Mouse (Mus musculus): ENCODE measurements at regions not wholly inside any gene's neighbourhood (a gene's known extent, or its start where the extent isn't known, plus 50 kb on each side); places are given as distances from the start of the nearest gene placed in this dataset.

DNA sequence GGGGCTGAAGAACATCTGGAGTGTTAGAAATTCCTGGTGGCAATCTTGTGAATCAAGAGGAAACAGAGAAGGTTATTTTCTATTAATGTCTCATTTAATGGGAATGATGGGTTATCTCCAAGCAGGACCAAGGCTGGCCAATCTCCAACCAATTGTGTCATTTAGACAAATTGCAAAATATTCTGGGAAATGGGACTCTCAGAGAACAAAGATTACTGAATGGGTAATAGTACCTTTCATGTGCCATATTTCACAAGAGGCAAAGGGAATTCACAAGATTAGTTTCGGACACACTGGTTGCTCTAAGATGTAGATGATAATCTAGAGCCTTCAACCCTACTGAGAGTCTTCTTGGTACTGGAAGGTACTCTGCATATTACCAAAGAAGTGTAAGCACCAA is 155.3 kb downstream of the Csl start:
- no peak for DNase-seq
- intact Hi-C loops (cut with DNase I): no loop called here
- H3K79me2 ChIP-seq (replicated peaks; ENCODE audit: control insufficient read depth, insufficient read depth, low read length): no peaks in the 10 kb centered on the region
- no peaks in the 10 kb centered on the region for H3K27me3 ChIP-seq (ENCODE audit: control insufficient read depth, insufficient read depth, low read length)
- no peak overlapping the region for H3K27ac ChIP-seq
- 81% methylated on average over 1 of the region's 1 CpGs for WGBS
- H3K36me3 ChIP-seq (ENCODE audit: control insufficient read depth, insufficient read depth, low read length): no peaks in the 10 kb centered on the region
- H3K4me1 ChIP-seq (ENCODE audit: control insufficient read depth, insufficient read depth, low read length): no peaks in the 10 kb centered on the region; the same call in 1 of the 2 replicates
- TF ChIP-seq CTCF (IDR thresholded peaks at IDR 0.05): no peak
- no peak for TF ChIP-seq EP300 (IDR thresholded peaks at IDR 0.05; ENCODE audit: insufficient read depth, low read depth, low read length)
- no peak for TF ChIP-seq POLR2A (IDR thresholded peaks at IDR 0.05; ENCODE audit: insufficient read depth, low read depth, low read length)
- H3K4me3 ChIP-seq: no peak overlapping the region
- H3K9ac ChIP-seq (ENCODE audit: low read depth, low read length): no peak overlapping the region

DNA sequence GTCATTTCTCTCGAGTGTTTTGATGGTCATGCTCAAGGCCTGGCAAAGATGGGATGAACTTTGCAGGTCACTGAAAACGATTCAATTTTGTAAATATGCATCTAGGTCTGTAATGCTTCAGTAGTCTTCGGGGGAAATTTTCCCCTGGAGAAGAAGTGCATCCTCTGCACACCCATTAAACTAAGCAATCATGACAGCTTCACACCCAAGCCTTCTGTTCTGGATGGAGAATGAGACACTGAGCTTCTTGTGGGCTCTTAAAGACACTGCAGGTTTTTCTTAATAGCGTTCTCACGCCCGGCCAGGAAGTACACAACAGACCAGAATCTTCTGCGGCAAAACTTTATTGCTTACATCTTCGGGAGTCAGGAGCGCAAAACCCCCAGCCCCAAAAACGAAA is 151.0 kb downstream of the Csl start:
- no peak overlapping the region for H3K9ac ChIP-seq (ENCODE audit: low read depth, low read length)
- no peak overlapping the region for H3K4me3 ChIP-seq
- 90% methylated on average over 10 of the region's 10 CpGs for WGBS
- no peak overlapping the region for H3K27ac ChIP-seq
- TF ChIP-seq EP300 (IDR thresholded peaks at IDR 0.05; ENCODE audit: insufficient read depth, low read depth, low read length) (no peak), CTCF (IDR thresholded peaks at IDR 0.05) (no peak), POLR2A (IDR thresholded peaks at IDR 0.05; ENCODE audit: insufficient read depth, low read depth, low read length) (no peak)
- DNase-seq: no peak
- H3K36me3 ChIP-seq (ENCODE audit: control insufficient read depth, insufficient read depth, low read length): no peaks in the 10 kb centered on the region
- no peaks in the 10 kb centered on the region for H3K79me2 ChIP-seq (replicated peaks; ENCODE audit: control insufficient read depth, insufficient read depth, low read length)
- H3K4me1 ChIP-seq (ENCODE audit: control insufficient read depth, insufficient read depth, low read length): no peaks in the 10 kb centered on the region; the same call in 1 of the 2 replicates
- intact Hi-C loops (cut with DNase I): no loop called here
- H3K27me3 ChIP-seq (ENCODE audit: control insufficient read depth, insufficient read depth, low read length): no peaks in the 10 kb centered on the region

DNA sequence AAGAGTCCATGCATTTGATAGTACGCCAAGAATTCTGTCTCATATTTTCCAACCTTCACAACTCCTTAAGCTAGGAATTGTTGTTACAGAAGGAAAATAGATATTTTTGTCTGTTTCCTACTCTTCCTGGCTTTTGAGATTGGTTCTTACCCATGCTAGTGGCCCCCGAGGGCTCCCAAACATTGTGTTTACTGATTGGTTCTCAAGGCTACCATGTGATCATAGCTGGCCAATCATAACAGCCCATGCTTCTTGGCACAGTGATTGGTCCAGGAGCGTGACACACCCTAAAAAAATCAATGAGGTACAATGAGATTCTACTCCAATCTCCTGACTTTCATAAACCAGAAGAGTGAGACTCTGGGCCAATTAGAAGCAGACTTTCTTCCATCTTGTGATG is 150.0 kb downstream of the Csl start:
- H3K36me3 ChIP-seq (ENCODE audit: control insufficient read depth, insufficient read depth, low read length): no peaks in the 10 kb centered on the region
- H3K79me2 ChIP-seq (replicated peaks; ENCODE audit: control insufficient read depth, insufficient read depth, low read length): no peaks in the 10 kb centered on the region
- no peak overlapping the region for H3K27ac ChIP-seq
- no peaks in the 10 kb centered on the region; the same call in 1 of the 2 replicates for H3K4me1 ChIP-seq (ENCODE audit: control insufficient read depth, insufficient read depth, low read length)
- H3K27me3 ChIP-seq (ENCODE audit: control insufficient read depth, insufficient read depth, low read length): no peaks in the 10 kb centered on the region
- H3K9ac ChIP-seq (ENCODE audit: low read depth, low read length): no peak overlapping the region
- intact Hi-C loops (cut with DNase I): no loop called here
- no peak overlapping the region for H3K4me3 ChIP-seq
- no peak for TF ChIP-seq EP300 (IDR thresholded peaks at IDR 0.05; ENCODE audit: insufficient read depth, low read depth, low read length)
- no peak for TF ChIP-seq POLR2A (IDR thresholded peaks at IDR 0.05; ENCODE audit: insufficient read depth, low read depth, low read length)
- TF ChIP-seq CTCF (IDR thresholded peaks at IDR 0.05): no peak
- WGBS: 87% methylated on average over 3 of the region's 3 CpGs
- no peak for DNase-seq

DNA sequence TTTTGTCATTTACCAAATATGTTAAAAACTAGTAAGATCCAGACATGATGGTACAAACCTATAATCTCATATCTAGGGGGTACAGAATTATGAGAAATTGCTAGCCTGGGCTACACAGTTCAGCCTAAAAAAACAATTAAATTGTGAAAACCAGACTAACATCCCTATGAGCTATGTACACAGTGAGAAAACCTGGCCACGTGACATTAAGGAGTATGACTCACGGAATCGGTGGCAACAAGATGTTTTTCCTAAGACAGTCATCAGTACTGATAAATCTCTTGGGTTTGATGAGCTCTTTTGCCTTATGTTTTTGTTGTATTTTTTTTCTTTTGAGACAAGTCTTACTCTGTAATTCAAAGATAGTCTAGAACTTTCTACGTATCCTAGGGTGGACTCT is 148.6 kb downstream of the Csl start:
- Histone ChIP-seq H3K27ac (no peak overlapping the region), H3K4me1 (ENCODE audit: control insufficient read depth, insufficient read depth, low read length) (no peaks in the 10 kb centered on the region), H3K79me2 (replicated peaks; ENCODE audit: control insufficient read depth, insufficient read depth, low read length) (no peaks in the 10 kb centered on the region), H3K36me3 (ENCODE audit: control insufficient read depth, insufficient read depth, low read length) (no peaks in the 10 kb centered on the region), H3K27me3 (ENCODE audit: control insufficient read depth, insufficient read depth, low read length) (no peaks in the 10 kb centered on the region), H3K4me3 (no peak overlapping the region), H3K9ac (ENCODE audit: low read depth, low read length) (no peak overlapping the region)
- WGBS: 74% methylated on average over 4 of the region's 4 CpGs
- no peak for TF ChIP-seq CTCF (IDR thresholded peaks at IDR 0.05)
- no peak for TF ChIP-seq POLR2A (IDR thresholded peaks at IDR 0.05; ENCODE audit: insufficient read depth, low read depth, low read length)
- no peak for TF ChIP-seq EP300 (IDR thresholded peaks at IDR 0.05; ENCODE audit: insufficient read depth, low read depth, low read length)
- no peak for DNase-seq
- intact Hi-C loops (cut with DNase I): no loop called here

DNA sequence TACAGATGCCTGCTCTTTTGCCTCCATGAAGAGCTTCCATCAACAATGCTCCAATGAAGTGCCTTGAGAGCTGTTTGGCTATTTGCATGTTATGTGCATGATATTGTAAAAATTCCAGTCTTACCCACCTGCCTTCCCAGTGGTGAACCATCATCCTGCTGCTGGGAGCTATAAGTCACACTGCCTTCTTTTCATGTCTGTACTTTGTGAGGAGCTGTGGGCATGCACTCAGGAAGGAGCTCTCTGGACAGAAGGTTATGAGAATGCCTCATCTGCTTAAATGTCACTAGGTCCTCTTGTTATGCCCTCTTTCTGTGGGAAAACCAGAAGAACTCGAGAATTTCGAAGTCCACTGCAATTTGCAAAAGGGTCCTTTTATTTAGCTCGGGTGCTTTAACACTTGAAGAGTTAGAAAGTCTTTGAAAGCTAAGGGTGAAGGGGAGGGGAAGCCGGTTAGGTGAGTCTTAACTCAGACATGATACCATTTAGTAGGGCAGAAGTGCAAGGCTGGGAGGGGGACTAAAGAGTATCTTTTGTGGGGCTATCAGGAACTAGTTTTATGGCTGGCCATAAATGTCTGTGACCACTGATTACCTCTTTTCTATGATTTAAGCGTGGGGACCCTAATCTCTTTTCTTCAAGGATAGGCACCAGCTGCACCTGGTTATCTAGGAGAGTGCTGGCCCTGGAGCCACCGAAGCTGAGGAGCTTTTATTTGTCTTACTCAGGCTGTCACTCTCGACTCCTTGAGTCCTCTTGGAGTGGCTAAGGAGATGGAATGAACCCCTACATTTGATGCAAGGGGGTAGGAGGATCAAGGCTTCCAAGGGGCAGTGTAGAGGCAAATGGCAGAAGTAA is 144.8 kb downstream of the Csl start:
- H3K9ac ChIP-seq (ENCODE audit: low read depth, low read length): no peak overlapping the region
- H3K79me2 ChIP-seq (replicated peaks; ENCODE audit: control insufficient read depth, insufficient read depth, low read length): no peaks in the 10 kb centered on the region
- no peak for TF ChIP-seq EP300 (IDR thresholded peaks at IDR 0.05; ENCODE audit: insufficient read depth, low read depth, low read length)
- TF ChIP-seq POLR2A (IDR thresholded peaks at IDR 0.05; ENCODE audit: insufficient read depth, low read depth, low read length): no peak
- TF ChIP-seq CTCF (IDR thresholded peaks at IDR 0.05): no peak
- intact Hi-C loops (cut with DNase I): loop anchor here (1.0 to 5.0 kb wide), 3 partner anchors 38 to 507 kb away; partner anchors contain the start of genes Galnt4 and Poc1b
- H3K27me3 ChIP-seq (ENCODE audit: control insufficient read depth, insufficient read depth, low read length): no peaks in the 10 kb centered on the region
- no peak for DNase-seq
- 54% methylated on average over 7 of the region's 7 CpGs for WGBS
- H3K36me3 ChIP-seq (ENCODE audit: control insufficient read depth, insufficient read depth, low read length): no peaks in the 10 kb centered on the region
- H3K4me1 ChIP-seq (ENCODE audit: control insufficient read depth, insufficient read depth, low read length): no peaks in the 10 kb centered on the region
- no peak overlapping the region for H3K4me3 ChIP-seq
- no peak overlapping the region for H3K27ac ChIP-seq

DNA sequence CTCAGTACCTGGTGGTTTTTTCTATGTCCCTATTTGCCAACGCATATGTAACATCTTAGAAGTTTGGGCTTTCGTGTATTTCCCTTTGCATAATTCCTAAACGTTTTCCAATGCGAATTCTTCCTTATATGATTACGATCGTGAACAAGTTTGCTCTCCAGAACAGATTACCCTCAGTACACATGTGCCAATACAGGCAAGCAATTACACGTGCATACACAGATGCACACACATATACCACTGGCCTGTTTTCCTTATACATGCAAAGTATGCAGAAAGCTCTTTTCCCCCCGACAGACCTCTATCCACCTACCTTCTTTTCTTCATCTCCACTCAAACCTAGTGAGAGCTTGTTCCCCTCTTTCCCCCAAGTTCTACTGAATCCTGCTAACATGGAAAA is 144.1 kb downstream of the Csl start:
- no peak for TF ChIP-seq EP300 (IDR thresholded peaks at IDR 0.05; ENCODE audit: insufficient read depth, low read depth, low read length)
- no peak for TF ChIP-seq POLR2A (IDR thresholded peaks at IDR 0.05; ENCODE audit: insufficient read depth, low read depth, low read length)
- TF ChIP-seq CTCF (IDR thresholded peaks at IDR 0.05): no peak
- 78% methylated on average over 8 of the region's 8 CpGs for WGBS
- Histone ChIP-seq H3K36me3 (ENCODE audit: control insufficient read depth, insufficient read depth, low read length) (no peaks in the 10 kb centered on the region), H3K27me3 (ENCODE audit: control insufficient read depth, insufficient read depth, low read length) (no peaks in the 10 kb centered on the region), H3K9ac (ENCODE audit: low read depth, low read length) (no peak overlapping the region), H3K4me1 (ENCODE audit: control insufficient read depth, insufficient read depth, low read length) (no peaks in the 10 kb centered on the region), H3K27ac (no peak overlapping the region), H3K4me3 (no peak overlapping the region), H3K79me2 (replicated peaks; ENCODE audit: control insufficient read depth, insufficient read depth, low read length) (no peaks in the 10 kb centered on the region)
- no peak for DNase-seq
- intact Hi-C loops (cut with DNase I): loop anchor here (1.0 to 5.0 kb wide), 3 partner anchors 39 to 508 kb away; partner anchors contain the start of genes Galnt4 and Poc1b
